In genomic region chr9:98490128-98490527, GRCm38 (mm10) we compare ENCODE assay signal across 13 mouse cellular contexts. TPM values are rescaled to one million over a fixed set of nuclear protein-coding genes. Genes with fewer than 3 reads are reported as not detected.
A peak's percentile ranks its signal among the peaks of the same experiment; 100 is the strongest.
DNase-seq lines count a peak whose midpoint lies in the region; ATAC-seq lines count a peak whose summit lies in the region.
"Had no signal": no experiment of that assay in that cellular context is flagged by ENCODE, and none has a peak within 500 bp of the region (broad histone marks: within the 10 kb centered on the region; RNA-seq: fewer than 3 reads in every experiment).

No protein-coding gene starts in this region.

- no peaks in the 10 kb centered on the region for H3K9me3 ChIP-seq in kidney, embryonic 14.5 days (ENCODE audit: control insufficient read depth, low read length)
- no peaks in the 10 kb centered on the region for H3K9me3 ChIP-seq in intestine, embryonic 15.5 days
- no peaks in the 10 kb centered on the region for H3K9me3 ChIP-seq in stomach, embryonic 15.5 days
- H3K9me3 ChIP-seq in midbrain, embryonic 15.5 days, result no peaks in the 10 kb centered on the region
- H3K9me3 ChIP-seq: hindbrain, embryonic 13.5 days had no signal

- H3K4me3 ChIP-seq in kidney, embryonic 14.5 days (ENCODE audit: low read length), result no peak overlapping the region
- no peak overlapping the region for H3K4me3 ChIP-seq in intestine, embryonic 15.5 days (replicated peaks)
- no peak overlapping the region for H3K4me3 ChIP-seq in stomach, embryonic 15.5 days (replicated peaks)
- no peak overlapping the region for H3K4me3 ChIP-seq in midbrain, embryonic 15.5 days
- H3K4me3 ChIP-seq: erythroblast, embryonic 14.5 days; hindbrain, embryonic 13.5 days; left cerebral cortex, adult 2 months had no signal

- H3K36me3 ChIP-seq in kidney, embryonic 14.5 days (ENCODE audit: control insufficient read depth, insufficient read depth, low read length), result no peaks in the 10 kb centered on the region
- H3K36me3 ChIP-seq in intestine, embryonic 15.5 days, result no peaks in the 10 kb centered on the region
- no peaks in the 10 kb centered on the region for H3K36me3 ChIP-seq in stomach, embryonic 15.5 days
- no peaks in the 10 kb centered on the region for H3K36me3 ChIP-seq in midbrain, embryonic 15.5 days (replicated peaks)
- H3K36me3 ChIP-seq: hindbrain, embryonic 13.5 days had no signal

- H3K27me3 ChIP-seq in kidney, embryonic 14.5 days (ENCODE audit: control insufficient read depth, insufficient read depth, low read length), result no peaks in the 10 kb centered on the region
- H3K27me3 ChIP-seq in intestine, embryonic 15.5 days (replicated peaks), result no peaks in the 10 kb centered on the region
- H3K27me3 ChIP-seq in stomach, embryonic 15.5 days (replicated peaks), result no peaks in the 10 kb centered on the region
- H3K27me3 ChIP-seq in midbrain, embryonic 15.5 days (replicated peaks), result no peaks in the 10 kb centered on the region

- no peak overlapping the region for H3K27ac ChIP-seq in kidney, embryonic 14.5 days (ENCODE audit: low read depth, low read length)
- H3K27ac ChIP-seq in intestine, embryonic 15.5 days, result peak overlapping the region; percentile 67
- H3K27ac ChIP-seq in stomach, embryonic 15.5 days, result peak overlapping the region; percentile 26; the same call in 1 of the 2 replicates
- H3K27ac ChIP-seq in midbrain, embryonic 15.5 days, result no peak overlapping the region
- H3K27ac ChIP-seq: hindbrain, embryonic 13.5 days; left cerebral cortex, adult 2 months; macrophage had no signal

- no peak for ATAC-seq in kidney, embryonic 14.5 days (ENCODE audit: low FRiP score, low TSS enrichment)
- peak; percentile 60 for ATAC-seq in intestine, embryonic 15.5 days
- ATAC-seq in stomach, embryonic 15.5 days (ENCODE audit: insufficient read depth, low FRiP score, low read depth), result no peak
- no peak for ATAC-seq in midbrain, embryonic 15.5 days (replicated peaks)

- no peak overlapping the region for H3K9ac ChIP-seq in kidney, embryonic 14.5 days (ENCODE audit: low read depth, low read length)
- H3K9ac ChIP-seq in intestine, embryonic 15.5 days, result no peak overlapping the region
- H3K9ac ChIP-seq in stomach, embryonic 15.5 days, result no peak overlapping the region
- H3K9ac ChIP-seq in midbrain, embryonic 15.5 days, result no peak overlapping the region
- H3K9ac ChIP-seq: hindbrain, embryonic 13.5 days had no signal

- 33% methylated on average over 4 of the region's 4 CpGs for WGBS in kidney, embryonic 14.5 days
- 23% methylated on average over 4 of the region's 4 CpGs for WGBS in intestine, embryonic 15.5 days
- WGBS in stomach, embryonic 15.5 days, result 27% methylated on average over 4 of the region's 4 CpGs
- WGBS in midbrain, embryonic 15.5 days, result 63% methylated on average over 4 of the region's 4 CpGs

- peak; percentile 9 for DNase-seq in kidney, adult 18-20 months
- peak; percentile 9 to 36 for DNase-seq in kidney, postnatal 4 days
- DNase-seq in cerebellum, adult 9-10 months, result no peak
- DNase-seq: cerebellum, postnatal 10 days; gastrocnemius, postnatal 10 days had no signal

- H3K4me1 ChIP-seq in kidney, embryonic 14.5 days (ENCODE audit: control insufficient read depth, insufficient read depth, low read length), result 0 out of 2 replicates have a peak, but pooled peaks cover 4% of the 10 kb centered on the region
- H3K4me1 ChIP-seq in intestine, embryonic 15.5 days (replicated peaks), result peaks cover 10% of the 10 kb centered on the region; the same call in 1 of the 2 replicates
- no peaks in the 10 kb centered on the region; the same call in 1 of the 2 replicates for H3K4me1 ChIP-seq in stomach, embryonic 15.5 days
- H3K4me1 ChIP-seq in midbrain, embryonic 15.5 days, result no peaks in the 10 kb centered on the region
- H3K4me1 ChIP-seq: hindbrain, embryonic 13.5 days had no signal

- H3K4me2 ChIP-seq in kidney, embryonic 14.5 days (replicated peaks; ENCODE audit: low read depth, low read length), result no peak overlapping the region
- no peak overlapping the region for H3K4me2 ChIP-seq in intestine, embryonic 15.5 days (replicated peaks)
- H3K4me2 ChIP-seq in stomach, embryonic 15.5 days, result no peak overlapping the region
- no peak overlapping the region for H3K4me2 ChIP-seq in midbrain, embryonic 15.5 days
- H3K4me2 ChIP-seq: hindbrain, embryonic 13.5 days had no signal

RNA-seq across cellular contexts. Expression of gene Rbp2, which starts 4.2 kb away (rescaled TPM):
- polyA plus RNA-seq in kidney, embryonic 14.5 days (2014; fragmentation: Nextera tagmentation; extraction: Ambion mirVana), result 0.51 and 0.68 TPM in 2 replicates
- polyA plus RNA-seq in intestine, embryonic 15.5 days (2015; fragmentation: Nextera tagmentation; extraction: Ambion mirVana), result 291 and 368 TPM in 2 replicates
- polyA plus RNA-seq in stomach, embryonic 15.5 days (2015; fragmentation: Nextera tagmentation; extraction: Ambion mirVana), result 69.8 and 72.8 TPM in 2 replicates
- 0.89 TPM in 1 of 2 replicates, not detected in the other for polyA plus RNA-seq in midbrain, embryonic 15.5 days (2015; fragmentation: Nextera tagmentation; extraction: Ambion mirVana)
- polyA plus RNA-seq: erythroblast, embryonic 14.5 days; macrophage had no signal

Comparison
In these comparisons a context has a peak if more than half of its experiments do, and no peak if none do; other contexts are left out.
1. H3K27ac ChIP-seq: peak in intestine, embryonic 15.5 days (single experiment) and stomach, embryonic 15.5 days (single experiment); none in kidney, embryonic 14.5 days (single experiment) and midbrain, embryonic 15.5 days (single experiment).
2. RNA of gene Rbp2, which starts 4.2 kb away (polyA plus RNA-seq): 291 to 368 TPM in intestine, embryonic 15.5 days and 69.8 to 72.8 TPM in stomach, embryonic 15.5 days; 0.89 TPM in midbrain, embryonic 15.5 days and 0.51 to 0.68 TPM in kidney, embryonic 14.5 days; every median in the first group is over 10 times any median in the second.